ENCODE assay signal across 16 mouse cellular contexts in genomic region chr5:99541999-99542765, GRCm38 (mm10).
A peak's percentile ranks its signal among the peaks of the same experiment; 100 is the strongest.
DNase-seq lines count a peak whose midpoint lies in the region; ATAC-seq and TF ChIP-seq lines count a peak whose summit lies in the region.
"Had no signal": no experiment of that assay in that cellular context is flagged by ENCODE, and none has a peak within 500 bp of the region (broad histone marks: within the 10 kb centered on the region; RNA-seq: fewer than 3 reads in every experiment).

No protein-coding gene starts in this region.

- H3K36me3 ChIP-seq in liver, adult 2 months (ENCODE audit: control insufficient read depth, insufficient read depth, low read length): no peaks in the 10 kb centered on the region
- no peaks in the 10 kb centered on the region for H3K36me3 ChIP-seq in intestine, embryonic 15.5 days
- H3K36me3 ChIP-seq in liver, embryonic 14.5 days (replicated peaks; ENCODE audit: control insufficient read depth, insufficient read depth, low read depth): no peaks in the 10 kb centered on the region
- H3K36me3 ChIP-seq in midbrain, postnatal 0 days (ENCODE audit: insufficient read depth, low read length): no peaks in the 10 kb centered on the region
- H3K36me3 ChIP-seq: limb, embryonic 15.5 days; neural tube, embryonic 15.5 days had no signal

- H3K9ac ChIP-seq in liver, adult 2 months (ENCODE audit: low read depth, low read length): no peak overlapping the region
- H3K9ac ChIP-seq in intestine, embryonic 15.5 days: no peak overlapping the region
- H3K9ac ChIP-seq in liver, embryonic 14.5 days (replicated peaks): no peak overlapping the region
- H3K9ac ChIP-seq in midbrain, postnatal 0 days (replicated peaks; ENCODE audit: low read length, poor library complexity, severe bottlenecking): no peak overlapping the region
- H3K9ac ChIP-seq: limb, embryonic 15.5 days; neural tube, embryonic 15.5 days had no signal

- TF ChIP-seq POLR2A in liver, adult 2 months (IDR thresholded peaks at IDR 0.05; ENCODE audit: extremely low read depth, insufficient read depth, low read length): no peak

- H3K27me3 ChIP-seq in liver, adult 2 months (ENCODE audit: control insufficient read depth, insufficient read depth, low read length): no peaks in the 10 kb centered on the region
- no peaks in the 10 kb centered on the region for H3K27me3 ChIP-seq in intestine, embryonic 15.5 days (replicated peaks)
- H3K27me3 ChIP-seq in liver, embryonic 14.5 days (ENCODE audit: control insufficient read depth, insufficient read depth, low read length): no peaks in the 10 kb centered on the region
- H3K27me3 ChIP-seq in midbrain, postnatal 0 days (ENCODE audit: insufficient read depth, low read length): no peaks in the 10 kb centered on the region
- H3K27me3 ChIP-seq: limb, embryonic 15.5 days; neural tube, embryonic 15.5 days had no signal

- DNase-seq in liver, adult 2 months (ENCODE audit: extremely low read depth, low read depth, low spot score): peak; percentile 68
- no peak for DNase-seq in liver
- DNase-seq in liver, embryonic 14.5 days (ENCODE audit: low read depth in 3 of 3, low spot score in 3 of 3): no peak
- DNase-seq in midbrain, postnatal 0 days (ENCODE audit: low spot score): no peak
- DNase-seq in layer of hippocampus, adult 18-20 months (ENCODE audit: low spot score in 2 of 2): no peak
- DNase-seq in lung, postnatal 25 days (ENCODE audit: low spot score): no peak
- DNase-seq: gastrocnemius, postnatal 10 days; heart, adult 2 months; heart, postnatal 4 days; layer of hippocampus, postnatal 36 days; spleen, adult 18-20 months; thymus, adult 2 months had no signal

- no peak for TF ChIP-seq CTCF in liver, adult 2 months (IDR thresholded peaks at IDR 0.05; ENCODE audit: low read depth, low read length)
- no peak for TF ChIP-seq CTCF in liver, embryonic 14.5 days (IDR thresholded peaks at IDR 0.05; ENCODE audit: low read depth)
- TF ChIP-seq CTCF in midbrain, postnatal 0 days (IDR thresholded peaks at IDR 0.05): no peak

- no peak for TF ChIP-seq EP300 in liver, embryonic 14.5 days (IDR thresholded peaks at IDR 0.05; ENCODE audit: low read depth)

- H3K9me3 ChIP-seq in intestine, embryonic 15.5 days: no peaks in the 10 kb centered on the region
- no peaks in the 10 kb centered on the region for H3K9me3 ChIP-seq in liver, embryonic 14.5 days (ENCODE audit: control insufficient read depth, low read length)
- no peaks in the 10 kb centered on the region for H3K9me3 ChIP-seq in midbrain, postnatal 0 days (ENCODE audit: low read length)
- H3K9me3 ChIP-seq: limb, embryonic 15.5 days; neural tube, embryonic 15.5 days had no signal

- H3K4me2 ChIP-seq in intestine, embryonic 15.5 days (replicated peaks): no peak overlapping the region
- H3K4me2 ChIP-seq in liver, embryonic 14.5 days (ENCODE audit: low read depth): peak overlapping the region; percentile 39; the same call in 1 of the 2 replicates
- H3K4me2 ChIP-seq in midbrain, postnatal 0 days (ENCODE audit: low read depth, low read length, poor library complexity, severe bottlenecking): no peak overlapping the region
- H3K4me2 ChIP-seq: limb, embryonic 15.5 days; neural tube, embryonic 15.5 days had no signal

- peak; percentile 75; the same call in 1 of the 2 replicates for ATAC-seq in intestine, embryonic 15.5 days
- no peak for ATAC-seq in liver, embryonic 14.5 days (ENCODE audit: insufficient read depth)
- peak; percentile 6; the same call in 1 of the 2 replicates for ATAC-seq in midbrain, postnatal 0 days (ENCODE audit: low FRiP score)
- ATAC-seq: lung, postnatal 0 days had no signal

- 46% methylated on average over 2 of the region's 2 CpGs for WGBS in liver, adult 2 months
- WGBS in intestine, embryonic 15.5 days: 63% methylated on average over 2 of the region's 2 CpGs
- WGBS in liver, embryonic 14.5 days (ENCODE audit: insufficient replicate concordance): 37% methylated on average over 2 of the region's 2 CpGs
- 55% methylated on average over 2 of the region's 2 CpGs for WGBS in midbrain, postnatal 0 days

- H3K27ac ChIP-seq in liver, adult 2 months (replicated peaks; ENCODE audit: insufficient read depth, low read depth, low read length): no peak overlapping the region
- H3K27ac ChIP-seq in intestine, embryonic 15.5 days: no peak overlapping the region
- H3K27ac ChIP-seq in liver, embryonic 14.5 days: 0 out of 2 replicates have a peak overlapping the region, but pooled peaks have one; percentile 14
- 0 out of 2 replicates have a peak overlapping the region, but pooled peaks have one; percentile 3 for H3K27ac ChIP-seq in midbrain, postnatal 0 days (ENCODE audit: low read depth, low read length)
- H3K27ac ChIP-seq: heart, adult 2 months; limb, embryonic 15.5 days had no signal

- H3K79me2 ChIP-seq in liver, adult 2 months (ENCODE audit: control insufficient read depth, insufficient read depth, low read length): no peaks in the 10 kb centered on the region

- H3K4me1 ChIP-seq in liver, adult 2 months (ENCODE audit: control insufficient read depth, insufficient read depth, low read length): peaks cover 3% of the 10 kb centered on the region
- peaks cover 6% of the 10 kb centered on the region for H3K4me1 ChIP-seq in intestine, embryonic 15.5 days (replicated peaks)
- peaks cover 13 to 21% of the 10 kb centered on the region in 2 experiments for H3K4me1 ChIP-seq in liver, embryonic 14.5 days (replicated peaks; ENCODE audit: control insufficient read depth in 2 of 2, insufficient read depth in 2 of 2, low read length in 1 of 2)
- H3K4me1 ChIP-seq in midbrain, postnatal 0 days (ENCODE audit: insufficient read depth, low read length): 0 out of 2 replicates have a peak, but pooled peaks cover 3% of the 10 kb centered on the region
- H3K4me1 ChIP-seq: limb, embryonic 15.5 days had no signal

- H3K4me3 ChIP-seq in liver, adult 2 months (ENCODE audit: insufficient read depth, low read depth, low read length): no peak overlapping the region
- H3K4me3 ChIP-seq in intestine, embryonic 15.5 days (replicated peaks): no peak overlapping the region
- H3K4me3 ChIP-seq in liver, embryonic 14.5 days (ENCODE audit: insufficient read depth in 1 of 2, low read depth in 2 of 2, low read length in 2 of 2): no peak overlapping the region
- H3K4me3 ChIP-seq in midbrain, postnatal 0 days (ENCODE audit: low read depth, low read length): no peak overlapping the region
- H3K4me3 ChIP-seq: heart, adult 2 months; limb, embryonic 15.5 days; neural tube, embryonic 15.5 days had no signal

Comparison
In these comparisons a context has a peak if more than half of its experiments do, and no peak if none do; other contexts are left out.
1. H3K27ac ChIP-seq: peak in liver, embryonic 14.5 days (single experiment) and midbrain, postnatal 0 days (single experiment); none in liver, adult 2 months (single experiment) and intestine, embryonic 15.5 days (single experiment).